Mouse (Mus musculus): ENCODE data around the gene Cog1.

- TF ChIP-seq HCFC1 (IDR thresholded peaks at IDR 0.05; ENCODE audit: borderline replicate concordance, insufficient read depth, low read length) (no peak), ZNF384 (IDR thresholded peaks at IDR 0.05; ENCODE audit: low read depth, low read length) (no peak), ZC3H11A (IDR thresholded peaks at IDR 0.05; ENCODE audit: borderline replicate concordance, low read depth, low read length) (no peak)
These were observed 38.1 kb downstream of the Cog1 start for GRCm38 (mm10) chr11:113687031-113687430.
